Comparison of ENCODE assay signal across 36 mouse cellular contexts in the genomic region with DNA sequence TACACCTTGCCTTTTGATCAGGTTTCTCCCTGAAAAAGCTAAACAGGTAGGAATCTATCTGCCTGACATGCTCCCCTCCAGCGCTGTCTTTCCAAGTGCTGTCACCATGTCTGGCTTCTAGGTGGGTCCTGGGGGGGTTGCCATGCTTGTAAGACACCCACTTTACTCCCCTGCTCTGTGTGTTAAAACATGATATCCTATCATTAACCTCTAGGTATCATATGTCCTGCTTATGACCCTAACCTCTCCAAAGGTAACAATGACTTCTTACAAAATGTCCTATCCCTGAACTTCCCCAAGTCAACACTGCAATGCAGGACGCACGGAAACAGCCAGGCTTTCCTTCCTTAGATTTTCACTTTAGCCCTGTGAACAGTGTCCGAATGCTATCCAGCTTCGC. TPM values are rescaled to one million over a fixed set of nuclear protein-coding genes. Genes with fewer than 3 reads are reported as not detected.
DNase-seq lines count a peak whose midpoint lies in the region; ATAC-seq and TF ChIP-seq lines count a peak whose summit lies in the region.
"Had no signal": no experiment of that assay in that cellular context is flagged by ENCODE, and none has a peak within 500 bp of the region (broad histone marks: within the 10 kb centered on the region; RNA-seq: fewer than 3 reads in every experiment).

No protein-coding gene starts in this region.

- intact Hi-C loops in heart, postnatal 36 days (cut with DNase I), result loop anchor here (10.0 kb wide), 1 partner anchor 789 kb away; no protein-coding TSS in a partner anchor
- intact Hi-C loops in left cerebral cortex, postnatal 25 days (cut with DNase I), result no loop called here
- intact Hi-C loops in left cerebral cortex, postnatal 36 days (cut with DNase I), result no loop called here

- no peaks in the 10 kb centered on the region for H3K27me3 ChIP-seq in heart, embryonic 15.5 days
- H3K27me3 ChIP-seq in lung, embryonic 14.5 days (ENCODE audit: insufficient read depth, low read length), result no peaks in the 10 kb centered on the region
- H3K27me3 ChIP-seq in kidney, postnatal 0 days (ENCODE audit: insufficient read depth, low read length), result no peaks in the 10 kb centered on the region
- H3K27me3 ChIP-seq: embryonic facial prominence, embryonic 13.5 days; forebrain, embryonic 12.5 days; intestine, embryonic 15.5 days; liver, embryonic 15.5 days; neural tube, embryonic 13.5 days had no signal

- 82% methylated on average over 5 of the region's 5 CpGs for WGBS in heart, embryonic 15.5 days
- 79% methylated on average over 5 of the region's 5 CpGs for WGBS in lung, embryonic 14.5 days
- WGBS in kidney, postnatal 0 days, result 42% methylated on average over 5 of the region's 5 CpGs

- ATAC-seq in heart, embryonic 15.5 days (replicated peaks; ENCODE audit: insufficient number of reproducible peaks, insufficient read depth, low FRiP score, low read depth), result no peak
- 0 out of 2 replicates have a peak, but pooled peaks have one; percentile 21 for ATAC-seq in lung, embryonic 14.5 days (ENCODE audit: insufficient read depth)
- no peak for ATAC-seq in kidney, postnatal 0 days (replicated peaks; ENCODE audit: low FRiP score, low read depth)
- ATAC-seq: hindbrain, embryonic 16.5 days; intestine, embryonic 15.5 days; lung, postnatal 0 days; midbrain, embryonic 16.5 days had no signal

- H3K4me2 ChIP-seq in heart, embryonic 15.5 days, result no peak overlapping the region
- no peak overlapping the region for H3K4me2 ChIP-seq in lung, embryonic 14.5 days
- no peak overlapping the region for H3K4me2 ChIP-seq in kidney, postnatal 0 days (ENCODE audit: low read length)
- H3K4me2 ChIP-seq: embryonic facial prominence, embryonic 13.5 days; forebrain, embryonic 12.5 days; intestine, embryonic 15.5 days; liver, embryonic 15.5 days; neural tube, embryonic 13.5 days had no signal

- no peak overlapping the region for H3K9ac ChIP-seq in heart, embryonic 15.5 days
- H3K9ac ChIP-seq in lung, embryonic 14.5 days, result no peak overlapping the region
- H3K9ac ChIP-seq in kidney, postnatal 0 days (ENCODE audit: low read depth, low read length), result no peak overlapping the region
- H3K9ac ChIP-seq: embryonic facial prominence, embryonic 13.5 days; forebrain, embryonic 12.5 days; intestine, embryonic 15.5 days; liver, embryonic 15.5 days; neural tube, embryonic 13.5 days had no signal

- no peaks in the 10 kb centered on the region for H3K9me3 ChIP-seq in heart, embryonic 15.5 days (replicated peaks)
- no peaks in the 10 kb centered on the region; the same call in 1 of the 2 replicates for H3K9me3 ChIP-seq in lung, embryonic 14.5 days (ENCODE audit: low read depth, low read length)
- H3K9me3 ChIP-seq in kidney, postnatal 0 days (replicated peaks; ENCODE audit: low read length), result no peaks in the 10 kb centered on the region
- H3K9me3 ChIP-seq: embryonic facial prominence, embryonic 13.5 days; forebrain, embryonic 12.5 days; hindbrain, embryonic 10.5 days; intestine, embryonic 15.5 days; limb, embryonic 10.5 days; liver, embryonic 15.5 days; midbrain, embryonic 10.5 days; neural tube, embryonic 13.5 days had no signal

- H3K27ac ChIP-seq in heart, embryonic 15.5 days, result 0 out of 2 replicates have a peak overlapping the region, but pooled peaks have one; percentile 27
- no peak overlapping the region for H3K27ac ChIP-seq in lung, embryonic 14.5 days (ENCODE audit: low read depth)
- H3K27ac ChIP-seq in kidney, postnatal 0 days, result no peak overlapping the region
- H3K27ac ChIP-seq: embryonic facial prominence, embryonic 13.5 days; forebrain, embryonic 12.5 days; hindbrain, embryonic 10.5 days; intestine, embryonic 15.5 days; left cerebral cortex, adult 2 months; limb, embryonic 10.5 days; liver, embryonic 15.5 days; macrophage; midbrain, embryonic 10.5 days; neural tube, embryonic 13.5 days had no signal

- 0 out of 2 replicates have a peak, but pooled peaks cover 3% of the 10 kb centered on the region for H3K4me1 ChIP-seq in heart, embryonic 15.5 days (replicated peaks)
- H3K4me1 ChIP-seq in lung, embryonic 14.5 days (ENCODE audit: insufficient read depth), result no peaks in the 10 kb centered on the region
- H3K4me1 ChIP-seq in kidney, postnatal 0 days (replicated peaks; ENCODE audit: insufficient read depth, low read length), result no peaks in the 10 kb centered on the region
- H3K4me1 ChIP-seq: forebrain, embryonic 12.5 days; hindbrain, embryonic 10.5 days; intestine, embryonic 15.5 days; limb, embryonic 10.5 days; liver, embryonic 15.5 days; midbrain, embryonic 10.5 days had no signal

- H3K36me3 ChIP-seq in heart, embryonic 15.5 days, result 0 out of 2 replicates have a peak, but pooled peaks cover 5% of the 10 kb centered on the region
- H3K36me3 ChIP-seq in lung, embryonic 14.5 days (ENCODE audit: insufficient read depth), result 0 out of 2 replicates have a peak, but pooled peaks cover 4% of the 10 kb centered on the region
- no peaks in the 10 kb centered on the region for H3K36me3 ChIP-seq in kidney, postnatal 0 days (ENCODE audit: insufficient read depth, low read length)
- H3K36me3 ChIP-seq: forebrain, embryonic 12.5 days; intestine, embryonic 15.5 days; liver, embryonic 15.5 days; midbrain, embryonic 10.5 days had no signal

- TF ChIP-seq CTCF in lung, embryonic 14.5 days (IDR thresholded peaks at IDR 0.05; ENCODE audit: low read depth), result no peak
- TF ChIP-seq CTCF in kidney, postnatal 0 days (IDR thresholded peaks at IDR 0.05; ENCODE audit: low read depth), result no peak

- no peak overlapping the region for H3K4me3 ChIP-seq in heart, embryonic 15.5 days
- no peak overlapping the region for H3K4me3 ChIP-seq in lung, embryonic 14.5 days (ENCODE audit: low read depth, low read length)
- no peak overlapping the region for H3K4me3 ChIP-seq in kidney, postnatal 0 days (replicated peaks; ENCODE audit: low read depth, low read length)
- H3K4me3 ChIP-seq: embryonic facial prominence, embryonic 13.5 days; erythroblast, embryonic 14.5 days; forebrain, embryonic 12.5 days; hindbrain, embryonic 10.5 days; intestine, embryonic 15.5 days; left cerebral cortex, adult 2 months; limb, embryonic 10.5 days; liver, embryonic 15.5 days; midbrain, embryonic 10.5 days; myocyte; neural tube, embryonic 13.5 days had no signal

- DNase-seq in heart, postnatal 36 days, result no peak
- DNase-seq in lung, embryonic 14.5 days, result peak; percentile 9
- DNase-seq in lung, adult 18-20 months, result no peak
- peak; percentile 27 for DNase-seq in kidney, postnatal 0 days (ENCODE audit: low spot score)
- DNase-seq in left cerebral cortex, postnatal 25 days (ENCODE audit: low spot score in 2 of 2), result no peak
- DNase-seq in left cerebral cortex, postnatal 36 days (ENCODE audit: low spot score in 2 of 2), result no peak
- DNase-seq: adrenal gland, adult 2 months; cerebellum, adult 2 months; cerebellum, postnatal 36 days; embryo, embryonic 11 days; liver; retina, postnatal 1 day; right cerebral cortex, postnatal 25 days; spleen, adult 18-20 months; thymus, postnatal 36 days had no signal

RNA-seq across cellular contexts. Expression of a gene that starts 8.3 kb away (rescaled TPM):
- polyA plus RNA-seq in heart, embryonic 15.5 days (2015; fragmentation: Nextera tagmentation; extraction: Ambion mirVana), result 62.3 and 63.0 TPM in 2 replicates
- total RNA-seq in heart, postnatal 36 days (2021), result 10 to 100 TPM; 51.2 to 52.1 TPM
- 79.5 and 81.6 TPM in 2 replicates for polyA plus RNA-seq in lung, embryonic 14.5 days (2014; fragmentation: Nextera tagmentation; extraction: Ambion mirVana)
- 126 and 130 TPM in 2 replicates for polyA plus RNA-seq in kidney, postnatal 0 days (2015; fragmentation: Nextera tagmentation; extraction: Ambion mirVana)
- 10 to 100 TPM; 66.6 to 74.8 TPM for total RNA-seq in left cerebral cortex, postnatal 25 days (2021)
- 10 to 100 TPM; 64.1 to 71.7 TPM for total RNA-seq in left cerebral cortex, postnatal 36 days (2021)

RNA-seq across cellular contexts. Expression of a gene that starts 34.0 kb away (rescaled TPM):
- not detected in 2 replicates for polyA plus RNA-seq in heart, embryonic 15.5 days (2015; fragmentation: Nextera tagmentation; extraction: Ambion mirVana)
- not detected for total RNA-seq in heart, postnatal 36 days (2021)
- polyA plus RNA-seq in lung, embryonic 14.5 days (2014; fragmentation: Nextera tagmentation; extraction: Ambion mirVana), result not detected in 2 replicates
- polyA plus RNA-seq in kidney, postnatal 0 days (2015; fragmentation: Nextera tagmentation; extraction: Ambion mirVana), result 0.05 TPM in 1 of 2 replicates, not detected in the other
- total RNA-seq in left cerebral cortex, postnatal 25 days (2021), result not detected
- total RNA-seq in left cerebral cortex, postnatal 36 days (2021), result not detected
- total RNA-seq: adrenal gland, adult 2 months; gastrocnemius, adult 8-10 months; heart, adult 18-20 months; layer of hippocampus, postnatal 10 days; left cerebral cortex, adult 2 months; MEL had no signal
- polyA plus RNA-seq: adrenal gland, adult 2 months; C2C12; cerebellum, adult 2 months; embryonic facial prominence, embryonic 13.5 days; erythroblast, embryonic 14.5 days; forebrain, embryonic 12.5 days; hindbrain, embryonic 10.5 days; hindbrain, embryonic 16.5 days; intestine, embryonic 15.5 days; limb, embryonic 10.5 days; liver, embryonic 15.5 days; lung, postnatal 0 days; macrophage; midbrain, embryonic 10.5 days; midbrain, embryonic 16.5 days; myocyte; neural tube, embryonic 13.5 days had no signal

Comparison
In these comparisons a context has a peak if more than half of its experiments do, and no peak if none do; other contexts are left out.
1. DNase-seq: peak in lung, embryonic 14.5 days (single experiment) and kidney, postnatal 0 days (single experiment); none in heart, postnatal 36 days (0 of 2), lung, adult 18-20 months (0 of 2), left cerebral cortex, postnatal 25 days (0 of 2) and left cerebral cortex, postnatal 36 days (0 of 2).